Mouse (Mus musculus): ENCODE measurements around the gene Mettl27. TPM values are rescaled to one million over a fixed set of nuclear protein-coding genes. Genes with fewer than 3 reads are reported as not detected.

Gene Mettl27
- polyA plus RNA-seq, 1 experiment from 2014 or later = 9.4 TPM

DNA sequence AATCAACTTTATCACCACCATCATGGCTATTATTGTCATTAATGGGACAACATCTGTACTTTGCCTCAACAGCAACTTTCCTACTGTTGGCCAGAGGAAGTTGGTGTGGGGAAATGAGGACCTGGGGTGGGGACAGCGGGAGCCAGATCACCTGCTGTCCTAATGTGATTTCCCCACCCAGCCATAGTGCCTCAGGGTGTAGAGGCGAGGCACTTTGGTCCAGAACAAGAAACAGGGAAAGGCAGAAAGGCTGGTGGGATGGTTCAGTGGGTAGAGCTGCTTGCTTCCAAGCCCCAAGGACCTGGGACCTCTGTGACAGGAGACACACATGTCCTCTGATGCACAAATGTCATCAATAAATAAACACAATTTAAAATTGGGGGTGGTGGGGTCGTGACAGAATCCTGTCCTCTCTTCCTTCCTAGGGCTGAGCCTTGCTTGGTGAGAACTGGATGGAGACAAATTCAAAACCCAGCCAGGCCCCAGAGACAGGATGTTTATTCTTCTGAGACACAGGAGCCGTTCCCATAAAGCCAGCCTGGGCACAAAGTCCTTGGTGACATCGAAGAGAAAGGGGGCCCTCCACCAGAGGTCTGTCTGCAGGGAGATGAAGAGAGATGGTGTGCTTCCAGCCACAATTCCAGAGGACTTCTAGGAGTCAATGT is 15.4 kb downstream of the Mettl27 start:
- TF ChIP-seq CTCF (IDR thresholded peaks at IDR 0.05; ENCODE audit: low read depth) (no peak), EP300 (optimal IDR thresholded peaks at IDR 0.05) (no peak)
- no peaks in the 10 kb centered on the region for H3K9me3 ChIP-seq (ENCODE audit: control insufficient read depth, low read length)
- no peak overlapping the region; the same call in 1 of the 2 replicates for H3K4me2 ChIP-seq (replicated peaks; ENCODE audit: low read depth)
- H3K4me1 ChIP-seq (replicated peaks; ENCODE audit: control insufficient read depth, insufficient read depth) = peaks cover 12% of the 10 kb centered on the region; the same call in 1 of the 2 replicates
- no peaks in the 10 kb centered on the region for H3K36me3 ChIP-seq (ENCODE audit: control insufficient read depth, insufficient read depth, low read length)
- ATAC-seq (ENCODE audit: low FRiP score, low TSS enrichment) (no peak), DNase-seq (ENCODE audit: low spot score) (no peak)
- 45% methylated on average over 5 of the region's 5 CpGs for WGBS
- 0 out of 2 replicates have a peak overlapping the region, but pooled peaks have one; percentile 27 for H3K9ac ChIP-seq (ENCODE audit: low read length)
- H3K27ac ChIP-seq (replicated peaks) = peak overlapping the region; percentile 65
- H3K4me3 ChIP-seq (ENCODE audit: low read depth, low read length) = no peak overlapping the region
- H3K27me3 ChIP-seq (ENCODE audit: control insufficient read depth, insufficient read depth, low read length) = no peaks in the 10 kb centered on the region

DNA sequence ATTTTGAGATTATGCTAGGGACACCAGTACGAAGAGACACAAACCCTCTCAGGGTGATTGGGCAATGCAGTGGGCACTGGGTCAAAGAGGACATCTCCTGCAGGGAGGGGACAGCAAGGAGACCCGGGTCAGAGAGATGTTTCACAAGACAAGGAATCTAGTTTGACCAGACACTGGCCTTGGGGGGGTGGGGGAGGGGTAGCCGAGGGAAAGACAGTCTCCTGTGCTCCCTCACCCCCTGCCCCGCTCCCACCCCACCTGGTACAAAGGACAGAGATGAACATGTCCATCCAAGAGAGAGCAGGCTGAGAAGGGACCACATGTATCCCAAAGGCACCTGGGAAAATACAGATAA is 15.9 kb downstream of the Mettl27 start:
- ATAC-seq (ENCODE audit: low FRiP score, low TSS enrichment) (no peak), DNase-seq (ENCODE audit: low spot score) (no peak)
- H3K27ac ChIP-seq (replicated peaks) = no peak overlapping the region
- 39% methylated on average over 4 of the region's 4 CpGs for WGBS
- no peak overlapping the region for H3K4me2 ChIP-seq (replicated peaks; ENCODE audit: low read depth)
- H3K4me1 ChIP-seq (replicated peaks; ENCODE audit: control insufficient read depth, insufficient read depth) = peaks cover 12% of the 10 kb centered on the region; the same call in 1 of the 2 replicates
- no peak overlapping the region for H3K9ac ChIP-seq (ENCODE audit: low read length)
- no peaks in the 10 kb centered on the region for H3K27me3 ChIP-seq (ENCODE audit: control insufficient read depth, insufficient read depth, low read length)
- no peaks in the 10 kb centered on the region for H3K36me3 ChIP-seq (ENCODE audit: control insufficient read depth, insufficient read depth, low read length)
- no peak overlapping the region for H3K4me3 ChIP-seq (ENCODE audit: low read depth, low read length)
- no peaks in the 10 kb centered on the region for H3K9me3 ChIP-seq (ENCODE audit: control insufficient read depth, low read length)
- TF ChIP-seq EP300 (optimal IDR thresholded peaks at IDR 0.05) (no peak), CTCF (IDR thresholded peaks at IDR 0.05; ENCODE audit: low read depth) (no peak)

DNA sequence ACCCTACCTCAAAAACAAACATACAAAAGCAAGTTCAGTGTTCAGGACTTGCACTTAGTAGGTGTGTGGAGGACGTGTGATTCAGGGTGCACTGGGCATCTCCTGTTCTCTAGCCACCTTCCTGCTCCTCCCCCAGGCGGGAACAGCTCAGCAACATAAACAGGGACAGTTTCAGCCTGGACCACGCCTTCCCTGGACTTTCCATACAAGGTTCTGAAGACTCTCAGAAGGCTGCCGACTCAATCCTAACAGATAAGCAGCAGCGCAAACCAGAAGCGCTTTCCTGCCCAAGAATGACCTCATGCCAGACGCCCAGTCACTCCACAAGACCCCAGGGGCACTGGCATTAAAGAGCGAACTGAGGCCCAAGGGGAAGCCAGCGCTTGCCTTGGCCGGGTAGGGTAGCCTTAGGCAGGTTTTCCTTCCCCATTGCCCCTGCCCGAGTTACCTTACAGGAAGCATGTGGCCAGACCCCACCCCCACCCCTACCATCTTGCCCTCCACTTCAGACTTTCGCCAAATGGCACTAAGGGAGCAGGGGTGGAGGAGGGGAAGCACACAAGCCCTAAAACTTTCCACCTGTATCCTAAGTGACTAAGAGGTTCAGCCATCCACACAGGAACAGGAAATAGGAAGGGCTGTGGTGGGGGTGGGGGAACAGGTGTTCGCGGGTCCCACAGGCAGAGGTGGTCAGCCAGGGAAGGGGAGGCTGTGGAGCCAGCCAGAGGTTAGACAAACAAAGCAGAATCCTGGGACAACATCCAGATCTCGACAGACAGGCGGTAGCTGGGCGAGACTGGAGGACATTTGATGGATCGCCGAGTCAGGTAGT is 19.1 kb downstream of the Mettl27 start:
- Histone ChIP-seq H3K4me1 (replicated peaks; ENCODE audit: control insufficient read depth, insufficient read depth) (peaks cover 12% of the 10 kb centered on the region; the same call in 1 of the 2 replicates), H3K4me2 (replicated peaks; ENCODE audit: low read depth) (peak overlapping the region; percentile 44), H3K27me3 (ENCODE audit: control insufficient read depth, insufficient read depth, low read length) (no peaks in the 10 kb centered on the region), H3K27ac (replicated peaks) (peak overlapping the region; percentile 53; the same call in 1 of the 2 replicates), H3K36me3 (ENCODE audit: control insufficient read depth, insufficient read depth, low read length) (no peaks in the 10 kb centered on the region), H3K9me3 (ENCODE audit: control insufficient read depth, low read length) (no peaks in the 10 kb centered on the region), H3K9ac (ENCODE audit: low read length) (peak overlapping the region; percentile 38), H3K4me3 (ENCODE audit: low read depth, low read length) (no peak overlapping the region)
- DNase-seq (ENCODE audit: low spot score) (peak; percentile 77), ATAC-seq (ENCODE audit: low FRiP score, low TSS enrichment) (peak; percentile 72)
- 4% methylated on average over 19 of the region's 19 CpGs for WGBS
- TF ChIP-seq EP300 (optimal IDR thresholded peaks at IDR 0.05) = no peak
- TF ChIP-seq CTCF (IDR thresholded peaks at IDR 0.05; ENCODE audit: low read depth) = no peak

DNA sequence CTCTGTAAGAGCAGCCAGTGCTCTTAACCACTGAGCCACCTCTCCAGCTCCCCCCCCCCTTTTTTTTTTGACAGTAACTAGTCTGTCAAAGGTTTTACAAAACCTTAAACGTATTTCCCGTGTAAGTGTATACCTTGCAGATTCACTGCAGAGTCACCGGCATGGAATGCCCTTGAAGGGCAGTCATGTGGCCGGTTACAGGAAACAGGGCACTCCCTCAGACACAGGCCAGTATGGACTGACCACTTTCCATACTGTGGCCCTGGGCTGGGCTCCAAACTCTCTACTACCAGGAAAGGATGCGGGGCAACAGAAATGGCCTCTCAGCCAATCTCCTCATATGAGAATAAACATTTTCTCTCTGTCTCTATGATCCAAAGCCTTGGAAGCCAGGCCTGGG is 23.3 kb downstream of the Mettl27 start:
- no peaks in the 10 kb centered on the region for H3K9me3 ChIP-seq (ENCODE audit: control insufficient read depth, low read length)

DNA sequence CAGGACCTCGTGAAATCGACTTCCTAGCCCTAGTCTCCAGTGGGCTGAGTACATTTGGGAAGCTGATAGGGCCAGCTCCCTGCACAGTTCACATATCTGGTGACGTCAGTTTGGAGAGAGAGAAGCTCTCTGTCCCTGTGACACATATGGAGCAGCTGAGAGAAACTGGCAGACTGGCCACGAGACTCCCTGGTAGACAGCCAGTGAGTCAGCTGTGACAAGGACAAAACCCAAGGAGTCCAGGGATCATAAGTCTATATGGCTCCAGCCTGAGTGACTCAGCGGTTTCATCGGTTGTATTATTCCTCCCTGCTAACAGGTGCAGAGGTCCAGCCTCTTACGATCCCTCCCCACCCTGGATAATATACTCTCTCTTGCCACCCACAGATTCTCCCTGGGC is 26.9 kb downstream of the Mettl27 start:
- Histone ChIP-seq H3K27ac (replicated peaks) (peak overlapping the region; percentile 30; the same call in 1 of the 2 replicates), H3K4me2 (replicated peaks; ENCODE audit: low read depth) (no peak overlapping the region), H3K36me3 (ENCODE audit: control insufficient read depth, insufficient read depth, low read length) (no peaks in the 10 kb centered on the region), H3K4me1 (replicated peaks; ENCODE audit: control insufficient read depth, insufficient read depth) (no peaks in the 10 kb centered on the region), H3K27me3 (ENCODE audit: control insufficient read depth, insufficient read depth, low read length) (no peaks in the 10 kb centered on the region), H3K4me3 (ENCODE audit: low read depth, low read length) (no peak overlapping the region), H3K9me3 (ENCODE audit: control insufficient read depth, low read length) (no peaks in the 10 kb centered on the region), H3K9ac (ENCODE audit: low read length) (no peak overlapping the region)
- TF ChIP-seq CTCF (IDR thresholded peaks at IDR 0.05; ENCODE audit: low read depth) (no peak), EP300 (optimal IDR thresholded peaks at IDR 0.05) (no peak)
- 55% methylated on average over 7 of the region's 7 CpGs for WGBS
- DNase-seq (ENCODE audit: low spot score) (peak; percentile 69), ATAC-seq (ENCODE audit: low FRiP score, low TSS enrichment) (peak; percentile 92)

More for the DNA sequence above, 23.3 kb downstream of the Mettl27 start:
- Histone ChIP-seq H3K27me3 (ENCODE audit: control insufficient read depth, insufficient read depth, low read length) (no peaks in the 10 kb centered on the region), H3K4me1 (replicated peaks; ENCODE audit: control insufficient read depth, insufficient read depth) (peaks cover 6% of the 10 kb centered on the region; the same call in 1 of the 2 replicates), H3K36me3 (ENCODE audit: control insufficient read depth, insufficient read depth, low read length) (no peaks in the 10 kb centered on the region), H3K4me2 (replicated peaks; ENCODE audit: low read depth) (no peak overlapping the region), H3K9ac (ENCODE audit: low read length) (no peak overlapping the region), H3K27ac (replicated peaks) (no peak overlapping the region), H3K4me3 (ENCODE audit: low read depth, low read length) (no peak overlapping the region)
- 62% methylated on average over 5 of the region's 5 CpGs for WGBS
- ATAC-seq (ENCODE audit: low FRiP score, low TSS enrichment) (no peak), DNase-seq (ENCODE audit: low spot score) (peak; percentile 37)
- no peak for TF ChIP-seq EP300 (optimal IDR thresholded peaks at IDR 0.05)
- no peak for TF ChIP-seq CTCF (IDR thresholded peaks at IDR 0.05; ENCODE audit: low read depth)

Measured in stomach, postnatal 0 days (tissue).